ENCODE assay signal across 12 mouse cellular contexts in genomic region chr11:106438524-106439177, GRCm38 (mm10). TPM values are rescaled to one million over a fixed set of nuclear protein-coding genes. Genes with fewer than 3 reads are reported as not detected.
DNase-seq lines count a peak whose midpoint lies in the region; ATAC-seq and TF ChIP-seq lines count a peak whose summit lies in the region.
"Had no signal": no experiment of that assay in that cellular context is flagged by ENCODE, and none has a peak within 500 bp of the region (broad histone marks: within the 10 kb centered on the region; RNA-seq: fewer than 3 reads in every experiment).

No protein-coding gene starts in this region.

- peaks cover 34% of the 10 kb centered on the region for H3K79me2 ChIP-seq in C2C12 (ENCODE audit: control insufficient read depth, insufficient read depth)

- H3K9ac ChIP-seq in heart, embryonic 13.5 days: 0 out of 2 replicates have a peak overlapping the region, but pooled peaks have one; percentile 8
- H3K9ac ChIP-seq: embryonic facial prominence, embryonic 15.5 days had no signal

- intact Hi-C loops in heart, postnatal 14 days (cut with DNase I): no loop called here

- no peak overlapping the region for H3K4me3 ChIP-seq in heart, embryonic 13.5 days
- no peak overlapping the region for H3K4me3 ChIP-seq in C2C12 (ENCODE audit: insufficient read depth, poor library complexity, severe bottlenecking)
- no peak overlapping the region for H3K4me3 ChIP-seq in small intestine, adult 2 months (ENCODE audit: low read depth, low read length)
- H3K4me3 ChIP-seq: embryonic facial prominence, embryonic 15.5 days; megakaryocyte, embryonic 14.5 days had no signal

- peaks cover 4% of the 10 kb centered on the region for H3K79me3 ChIP-seq in C2C12 (ENCODE audit: low read depth)

- no peak for TF ChIP-seq CTCF in C2C12 (IDR thresholded peaks at IDR 0.05; ENCODE audit: control insufficient read depth, insufficient read depth, insufficient read length)
- no peak for TF ChIP-seq CTCF in small intestine, adult 2 months (IDR thresholded peaks at IDR 0.05; ENCODE audit: extremely low read depth, insufficient read length, insufficient replicate concordance, low read depth, low read length)

- no peak overlapping the region for H3K27ac ChIP-seq in heart, embryonic 13.5 days (replicated peaks)
- peak overlapping the region; percentile 44; the same call in 1 of the 2 replicates for H3K27ac ChIP-seq in small intestine, adult 2 months (ENCODE audit: insufficient read depth, low read depth, low read length)
- H3K27ac ChIP-seq: embryonic facial prominence, embryonic 15.5 days had no signal

- no peaks in the 10 kb centered on the region for H3K27me3 ChIP-seq in heart, embryonic 13.5 days (replicated peaks)
- H3K27me3 ChIP-seq in C2C12 (ENCODE audit: control insufficient read depth, insufficient read depth, insufficient read length): no peaks in the 10 kb centered on the region
- no peaks in the 10 kb centered on the region for H3K27me3 ChIP-seq in small intestine, adult 2 months (ENCODE audit: control insufficient read depth, insufficient read depth, low read length)
- H3K27me3 ChIP-seq: embryonic facial prominence, embryonic 15.5 days; megakaryocyte, embryonic 14.5 days had no signal

- no peak for TF ChIP-seq POLR2A in small intestine, adult 2 months (IDR thresholded peaks at IDR 0.05; ENCODE audit: low read depth, low read length)

- WGBS in heart, embryonic 13.5 days: 20% methylated on average over 4 of the region's 4 CpGs
- WGBS in small intestine, adult 2 months: 53% methylated on average over 4 of the region's 4 CpGs

- H3K36me3 ChIP-seq in heart, embryonic 13.5 days: peaks cover 7% of the 10 kb centered on the region
- peaks cover 17% of the 10 kb centered on the region for H3K36me3 ChIP-seq in C2C12 (ENCODE audit: control insufficient read depth, insufficient read depth)
- peaks cover 12% of the 10 kb centered on the region for H3K36me3 ChIP-seq in small intestine, adult 2 months (ENCODE audit: control insufficient read depth, insufficient read depth, low read length)
- H3K36me3 ChIP-seq: embryonic facial prominence, embryonic 15.5 days had no signal

- no peak for ATAC-seq in heart, embryonic 13.5 days (ENCODE audit: extremely low read depth, insufficient number of reproducible peaks, low FRiP score, low TSS enrichment)

- no peak for DNase-seq in heart, postnatal 14 days
- peak; percentile 47 for DNase-seq in adipocyte (ENCODE audit: low spot score)
- no peak for DNase-seq in testis, postnatal 14 days (ENCODE audit: low spot score)
- DNase-seq in embryo, embryonic 10 days (ENCODE audit: low spot score): no peak
- DNase-seq in cerebellum, postnatal 36 days: no peak
- DNase-seq: heart, postnatal 10 days; kidney, adult 11 months had no signal

- H3K4me1 ChIP-seq in heart, embryonic 13.5 days: peaks cover 15% of the 10 kb centered on the region
- peaks cover 3% of the 10 kb centered on the region; the same call in 1 of the 2 replicates for H3K4me1 ChIP-seq in small intestine, adult 2 months (ENCODE audit: control insufficient read depth, insufficient read depth, insufficient read length, low read length)
- H3K4me1 ChIP-seq: embryonic facial prominence, embryonic 15.5 days had no signal

- no peaks in the 10 kb centered on the region for H3K9me3 ChIP-seq in heart, embryonic 13.5 days
- H3K9me3 ChIP-seq: embryonic facial prominence, embryonic 15.5 days; megakaryocyte, embryonic 14.5 days had no signal

- no peak overlapping the region for H3K4me2 ChIP-seq in heart, embryonic 13.5 days
- H3K4me2 ChIP-seq: embryonic facial prominence, embryonic 15.5 days had no signal

- H3ac ChIP-seq in C2C12 (ENCODE audit: control insufficient read depth, insufficient read length, low read depth): no peak overlapping the region

TF ChIP-seq in C2C12, 6 proteins besides CTCF, POLR2A, EP300 and RAD21:
- no peak for TF ChIP-seq MYOG (IDR thresholded peaks at IDR 0.05; ENCODE audit: control insufficient read depth, extremely low read depth, insufficient read length)
- TF ChIP-seq CEBPB (IDR thresholded peaks at IDR 0.05; ENCODE audit: low read depth): peak; percentile 44

RNA-seq across cellular contexts. Expression of gene Ern1, which starts 49.0 kb away (rescaled TPM):
- 3.9 and 4.3 TPM in 2 replicates for polyA plus RNA-seq in heart, embryonic 13.5 days (2015; fragmentation: Nextera tagmentation; extraction: Ambion mirVana)
- total RNA-seq in heart, postnatal 14 days (2021): 10 to 100 TPM in 1 of 2 experiments, 1 to 10 TPM in 1; 9.9 to 10.9 TPM
- 6.0 TPM for polyA plus RNA-seq in C2C12 (2012; fragmentation: generic; extraction: Trizol)
- polyA plus RNA-seq in small intestine, adult 2 months (2012; rRNA removed): 14.2 and 31.2 TPM in 2 replicates

RNA-seq across cellular contexts. Expression of gene Icam2, which starts 50.8 kb away (rescaled TPM):
- polyA plus RNA-seq in heart, embryonic 13.5 days (2015; fragmentation: Nextera tagmentation; extraction: Ambion mirVana): 77.7 and 86.1 TPM in 2 replicates
- 10 to 100 TPM; 44.1 to 44.7 TPM for total RNA-seq in heart, postnatal 14 days (2021)
- polyA plus RNA-seq in C2C12 (2012; fragmentation: generic; extraction: Trizol): not detected
- 6.1 and 10.4 TPM in 2 replicates for polyA plus RNA-seq in small intestine, adult 2 months (2012; rRNA removed)
